Mouse (Mus musculus) hindbrain, embryonic 12.5 days (tissue): ENCODE measurements at regions not wholly inside any gene's neighbourhood (a gene's known extent, or its start where the extent isn't known, plus 50 kb on each side); places are given as distances from the start of the nearest gene placed in this dataset.

Source experiments
- ATAC-seq: fragments of 200-750 bp; cut with Nextera tagmentation; 2 replicates; pipeline ENCODE4 v1.8.0; 2017; ENCODE audit warnings: moderate TSS enrichment; ENCODE audit not compliant: low FRiP score
- H3K27ac ChIP-seq: fragments of 300-500 bp; sonication (generic); 2 replicates; pipeline ENCODE4 v1.5.1; 2016; ENCODE audit warnings: mild to moderate bottlenecking
- H3K27me3 ChIP-seq: fragments of 300-500 bp; sonication (generic); 2 replicates; pipeline ENCODE4 v1.6.1; 2016; ENCODE audit warnings: mild to moderate bottlenecking
- H3K36me3 ChIP-seq: fragments of 300-500 bp; sonication (generic); 2 replicates; pipeline ENCODE4 v1.6.1; 2016; ENCODE audit warnings: mild to moderate bottlenecking
- H3K4me1 ChIP-seq: fragments of 300-500 bp; sonication (generic); 2 replicates; pipeline ENCODE4 v1.6.1; 2016
- H3K4me2 ChIP-seq: fragments of 300-500 bp; sonication (generic); replicated peaks from 2 replicates; pipeline ENCODE4 v1.6.1; 2016; ENCODE audit warnings: mild to moderate bottlenecking
- H3K4me3 ChIP-seq: fragments of 300-500 bp; sonication (generic); 2 replicates; pipeline ENCODE4 v1.5.1; 2016; ENCODE audit warnings: mild to moderate bottlenecking
- H3K9ac ChIP-seq: fragments of 300-500 bp; sonication (generic); 2 replicates; pipeline ENCODE4 v1.6.1; 2016; ENCODE audit warnings: mild to moderate bottlenecking, moderate library complexity
- H3K9me3 ChIP-seq: fragments of 300-500 bp; sonication (generic); replicated peaks from 2 replicates; pipeline ENCODE4 v1.6.1; 2016; ENCODE audit warnings: mild to moderate bottlenecking
- WGBS: fragments of 180-500 bp; shearing (Covaris S2); methylation state at CpG from one replicate; pipeline ENCODE4 v1.1.7; 2016; 5-methylcytosine and 5-hydroxymethylcytosine counted together

DNA sequence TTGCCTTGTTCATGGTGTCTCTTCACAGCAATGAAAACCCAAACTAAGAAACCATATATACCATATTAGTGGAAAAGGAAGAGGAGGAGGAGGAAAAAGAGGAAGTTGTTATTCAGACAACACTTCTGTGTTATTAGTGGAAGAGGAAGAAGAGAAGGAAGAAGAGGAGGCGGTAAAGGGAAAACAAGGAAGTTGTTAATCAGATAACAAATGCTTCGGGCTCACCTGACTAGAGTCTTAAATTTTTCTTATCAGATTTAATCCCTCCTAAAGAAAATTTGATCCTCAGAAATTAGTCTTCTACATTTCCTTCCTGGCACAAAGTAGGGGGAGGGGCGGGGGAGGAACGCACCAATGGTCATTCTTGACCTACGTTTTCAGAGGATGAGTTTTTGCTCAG, 101.8 kb upstream of the Fer start:
- no peaks in the 10 kb centered on the region for H3K27me3 ChIP-seq
- 0 out of 2 replicates have a peak, but pooled peaks cover 2% of the 10 kb centered on the region for H3K4me1 ChIP-seq
- H3K9me3 ChIP-seq, result no peaks in the 10 kb centered on the region
- no peak overlapping the region for H3K27ac ChIP-seq
- H3K4me3 ChIP-seq, result no peak overlapping the region
- no peak overlapping the region for H3K4me2 ChIP-seq
- no peak for ATAC-seq
- no peak overlapping the region for H3K9ac ChIP-seq
- WGBS, result 90% methylated on average over 5 of the region's 5 CpGs
- no peaks in the 10 kb centered on the region for H3K36me3 ChIP-seq

DNA sequence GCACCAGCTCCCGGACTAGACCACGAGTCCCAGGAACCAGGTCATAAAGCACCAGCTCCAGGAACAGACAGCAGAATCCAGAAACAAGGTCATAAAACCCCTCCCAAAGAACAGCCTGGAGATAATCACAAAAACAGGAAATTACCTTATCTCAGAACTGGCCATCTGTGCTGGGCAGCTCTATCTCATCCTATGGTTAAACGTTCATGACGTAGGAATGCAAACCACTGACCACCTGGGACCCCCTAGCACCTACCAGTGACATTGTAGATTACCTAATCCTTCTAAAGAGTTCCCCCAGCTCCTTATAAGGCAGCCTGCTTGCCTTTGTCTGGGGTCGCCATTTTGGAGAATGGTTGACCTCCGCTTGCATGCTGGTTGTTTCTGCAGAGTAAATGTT, 91.8 kb upstream of the Fer start:
- no peaks in the 10 kb centered on the region for H3K27me3 ChIP-seq
- H3K9ac ChIP-seq, result no peak overlapping the region
- ATAC-seq, result no peak
- 90% methylated on average over 6 of the region's 6 CpGs for WGBS
- H3K36me3 ChIP-seq, result no peaks in the 10 kb centered on the region
- H3K9me3 ChIP-seq, result peaks cover 8% of the 10 kb centered on the region; the same call in 1 of the 2 replicates
- no peak overlapping the region for H3K27ac ChIP-seq
- no peaks in the 10 kb centered on the region for H3K4me1 ChIP-seq
- no peak overlapping the region for H3K4me2 ChIP-seq
- no peak overlapping the region for H3K4me3 ChIP-seq

DNA sequence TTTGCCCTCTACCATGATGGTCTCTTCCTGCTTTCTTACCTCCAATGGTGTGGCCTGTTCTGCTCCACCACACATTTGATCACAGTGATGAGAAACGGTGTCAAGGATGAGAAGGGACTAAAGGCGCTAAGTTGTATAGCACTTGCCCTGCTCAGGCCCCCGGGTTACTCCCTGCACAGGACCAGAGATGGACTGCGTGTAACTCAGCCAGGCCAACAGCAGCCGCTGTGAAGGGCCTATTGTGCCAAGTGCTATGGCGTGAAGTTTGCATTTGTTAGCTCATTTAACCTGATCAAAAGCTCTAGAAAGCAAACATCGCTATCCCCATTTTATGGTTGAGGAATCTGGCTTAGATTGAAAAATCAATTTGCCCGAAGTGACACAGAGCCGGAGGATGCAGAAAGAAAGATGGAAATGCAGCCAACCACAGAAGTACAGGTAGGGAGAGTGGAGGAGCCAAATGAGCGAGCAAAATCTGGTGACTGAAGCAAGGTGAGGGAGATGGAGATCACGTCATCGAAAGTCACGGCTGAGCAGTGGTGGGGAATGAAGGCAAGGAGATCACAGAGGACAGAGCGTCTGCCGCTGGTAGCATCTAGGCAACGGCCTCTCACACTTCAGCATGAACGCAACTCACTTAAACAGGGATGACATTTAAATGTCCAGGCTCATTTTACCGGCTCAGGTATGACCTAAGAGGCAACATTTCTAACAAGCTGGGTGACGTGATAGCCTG, 78.3 kb upstream of the Fer start:
- H3K9me3 ChIP-seq, result no peaks in the 10 kb centered on the region
- H3K4me1 ChIP-seq, result no peaks in the 10 kb centered on the region
- no peak overlapping the region for H3K4me2 ChIP-seq
- H3K36me3 ChIP-seq, result no peaks in the 10 kb centered on the region
- peak; percentile 32; the same call in 1 of the 2 replicates for ATAC-seq
- no peaks in the 10 kb centered on the region for H3K27me3 ChIP-seq
- no peak overlapping the region for H3K9ac ChIP-seq
- H3K4me3 ChIP-seq, result no peak overlapping the region
- 68% methylated on average over 19 of the region's 19 CpGs for WGBS
- no peak overlapping the region for H3K27ac ChIP-seq

DNA sequence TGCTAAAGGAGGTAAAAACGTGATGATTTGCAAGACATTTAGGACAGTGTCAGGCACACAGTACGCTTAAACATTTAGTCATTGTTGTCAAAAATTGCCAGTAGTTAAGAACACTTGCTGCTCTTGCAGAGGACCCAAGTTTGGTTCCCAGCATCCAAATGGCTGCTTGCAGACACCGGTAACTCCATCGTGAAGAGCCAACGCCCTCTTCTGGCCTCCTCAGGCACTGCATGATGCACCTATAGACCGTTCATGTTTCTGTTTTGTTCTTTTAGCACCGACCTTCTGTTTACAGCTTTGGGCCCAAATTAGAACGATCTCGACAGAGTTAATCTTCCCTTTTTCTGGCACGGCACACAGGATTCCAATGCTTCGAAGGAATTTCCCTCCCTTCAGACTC, 76.4 kb upstream of the Fer start:
- Histone ChIP-seq H3K4me3 (no peak overlapping the region), H3K4me2 (no peak overlapping the region), H3K9ac (no peak overlapping the region), H3K27ac (no peak overlapping the region), H3K36me3 (no peaks in the 10 kb centered on the region), H3K4me1 (no peaks in the 10 kb centered on the region), H3K27me3 (no peaks in the 10 kb centered on the region), H3K9me3 (no peaks in the 10 kb centered on the region)
- WGBS, result 88% methylated on average over 11 of the region's 11 CpGs
- no peak for ATAC-seq

DNA sequence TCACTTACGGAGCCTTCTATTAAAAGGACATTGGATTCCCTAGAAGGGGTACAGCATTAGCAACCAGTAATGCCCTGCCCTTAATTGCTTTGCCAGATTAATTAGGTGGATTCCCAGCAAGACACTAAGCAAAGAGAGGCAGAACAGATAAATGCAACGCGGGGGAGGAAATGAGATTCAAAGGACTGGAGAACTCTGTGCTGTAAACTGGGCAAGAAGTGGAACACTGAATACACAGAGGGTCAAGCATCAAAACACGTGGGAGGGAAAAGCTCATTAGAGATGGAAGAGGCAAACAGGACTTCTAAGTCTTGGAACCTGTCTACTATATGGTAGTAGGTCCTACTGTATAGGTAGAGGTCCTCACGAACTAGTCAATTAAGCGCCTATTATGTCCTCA, 68.5 kb upstream of the Fer start:
- Histone ChIP-seq H3K27me3 (no peaks in the 10 kb centered on the region), H3K36me3 (no peaks in the 10 kb centered on the region), H3K4me1 (0 out of 2 replicates have a peak, but pooled peaks cover 2% of the 10 kb centered on the region), H3K4me2 (no peak overlapping the region), H3K9me3 (no peaks in the 10 kb centered on the region), H3K9ac (no peak overlapping the region), H3K4me3 (no peak overlapping the region), H3K27ac (no peak overlapping the region)
- 81% methylated on average over 6 of the region's 6 CpGs for WGBS
- no peak for ATAC-seq

DNA sequence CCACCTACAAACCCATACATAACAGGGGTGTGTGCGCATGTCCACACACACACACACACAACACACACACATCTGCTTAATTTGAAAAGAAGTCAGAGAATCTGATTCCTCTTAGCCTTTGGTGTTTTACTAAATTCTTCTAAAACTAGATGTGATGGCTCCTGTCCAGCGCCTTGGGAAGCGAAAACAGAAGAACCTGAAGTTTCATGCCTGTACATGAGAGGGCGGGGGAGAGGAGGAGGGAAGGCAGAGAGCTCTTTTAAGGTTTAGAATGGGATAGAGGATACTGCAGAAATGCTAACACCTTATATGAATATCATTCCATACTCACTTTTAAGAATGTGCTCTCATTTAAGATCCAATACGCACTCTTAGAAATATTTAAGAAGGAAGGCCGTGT, 64.5 kb upstream of the Fer start:
- WGBS, result 94% methylated on average over 6 of the region's 6 CpGs
- no peaks in the 10 kb centered on the region for H3K9me3 ChIP-seq
- H3K27me3 ChIP-seq, result no peaks in the 10 kb centered on the region
- no peak overlapping the region for H3K4me3 ChIP-seq
- 0 out of 2 replicates have a peak, but pooled peaks cover 2% of the 10 kb centered on the region for H3K4me1 ChIP-seq
- H3K4me2 ChIP-seq, result no peak overlapping the region
- H3K36me3 ChIP-seq, result no peaks in the 10 kb centered on the region
- no peak overlapping the region for H3K9ac ChIP-seq
- no peak overlapping the region for H3K27ac ChIP-seq
- no peak for ATAC-seq

GRCm38 (mm10) chr17:63798961-63799531, 63.8 kb upstream of the Fer start:
- no peak overlapping the region for H3K27ac ChIP-seq
- WGBS, result 87% methylated on average over 6 of the region's 6 CpGs
- no peaks in the 10 kb centered on the region for H3K9me3 ChIP-seq
- no peak overlapping the region for H3K4me2 ChIP-seq
- H3K4me1 ChIP-seq, result 0 out of 2 replicates have a peak, but pooled peaks cover 2% of the 10 kb centered on the region
- ATAC-seq, result no peak
- no peaks in the 10 kb centered on the region for H3K36me3 ChIP-seq
- H3K9ac ChIP-seq, result no peak overlapping the region
- H3K4me3 ChIP-seq, result no peak overlapping the region
- H3K27me3 ChIP-seq, result no peaks in the 10 kb centered on the region

GRCm38 (mm10) chr17:63801411-63801810, 61.5 kb upstream of the Fer start:
- 0 out of 2 replicates have a peak, but pooled peaks cover 2% of the 10 kb centered on the region for H3K4me1 ChIP-seq
- no peaks in the 10 kb centered on the region for H3K36me3 ChIP-seq
- H3K9me3 ChIP-seq, result no peaks in the 10 kb centered on the region
- no peaks in the 10 kb centered on the region for H3K27me3 ChIP-seq
- WGBS, result 92% methylated on average over 9 of the region's 9 CpGs
- no peak for ATAC-seq
- H3K9ac ChIP-seq, result no peak overlapping the region
- no peak overlapping the region for H3K4me3 ChIP-seq
- H3K27ac ChIP-seq, result no peak overlapping the region
- no peak overlapping the region for H3K4me2 ChIP-seq

- no peak for ATAC-seq
- Histone ChIP-seq H3K4me2 (no peak overlapping the region), H3K4me3 (no peak overlapping the region), H3K9ac (no peak overlapping the region), H3K27ac (no peak overlapping the region), H3K27me3 (no peaks in the 10 kb centered on the region), H3K9me3 (no peaks in the 10 kb centered on the region), H3K4me1 (no peaks in the 10 kb centered on the region), H3K36me3 (no peaks in the 10 kb centered on the region)
- WGBS, result 72% methylated on average over 5 of the region's 5 CpGs
Observed at GRCm38 (mm10) chr17:63802846-63803245, 60.0 kb upstream of the Fer start.

DNA sequence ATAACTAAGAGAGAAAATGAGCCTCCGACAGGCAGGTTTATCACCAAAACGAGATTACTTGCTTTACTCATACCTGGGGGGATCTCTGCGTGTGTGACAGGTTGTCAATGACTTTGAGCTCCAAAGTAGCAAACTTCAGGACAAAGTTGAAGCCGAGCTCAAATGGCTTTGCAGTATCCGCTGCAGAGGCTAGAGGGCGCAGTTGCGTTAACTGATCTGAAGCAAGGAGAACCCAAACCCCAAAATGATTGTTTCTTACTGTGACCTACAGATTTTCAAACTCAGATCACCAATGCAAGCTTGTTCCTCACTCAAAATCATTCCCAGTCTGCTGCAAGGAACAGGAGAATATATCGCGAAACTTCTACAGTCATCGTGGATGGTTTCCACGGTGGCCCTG, 59.3 kb upstream of the Fer start:
- Histone ChIP-seq H3K4me3 (no peak overlapping the region), H3K27me3 (no peaks in the 10 kb centered on the region), H3K4me2 (no peak overlapping the region), H3K4me1 (no peaks in the 10 kb centered on the region), H3K9me3 (no peaks in the 10 kb centered on the region), H3K36me3 (no peaks in the 10 kb centered on the region), H3K9ac (no peak overlapping the region), H3K27ac (no peak overlapping the region)
- no peak for ATAC-seq
- 31% methylated on average over 11 of the region's 11 CpGs for WGBS

DNA sequence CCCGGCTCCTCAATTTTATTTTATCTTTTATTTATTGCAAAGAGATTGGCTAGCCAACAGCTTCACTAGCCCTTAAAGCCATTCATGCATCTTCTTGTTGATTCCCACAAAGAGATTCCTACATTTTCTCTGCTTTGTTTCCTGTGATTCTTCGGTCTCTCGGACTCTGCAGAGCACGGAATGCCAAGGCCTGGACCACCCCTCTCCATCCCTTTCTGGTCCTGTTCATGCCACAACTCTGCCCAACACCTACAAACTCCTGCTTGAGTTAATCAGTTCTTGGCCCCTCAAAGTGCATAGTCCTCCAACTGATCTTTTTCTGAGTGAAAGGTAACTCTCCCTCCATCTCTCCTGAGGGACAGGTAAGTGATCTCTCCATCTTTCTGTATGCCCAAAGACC, 58.4 kb upstream of the Fer start:
- Histone ChIP-seq H3K9ac (no peak overlapping the region), H3K4me2 (no peak overlapping the region), H3K9me3 (no peaks in the 10 kb centered on the region), H3K4me1 (no peaks in the 10 kb centered on the region), H3K27ac (no peak overlapping the region), H3K27me3 (no peaks in the 10 kb centered on the region), H3K36me3 (no peaks in the 10 kb centered on the region), H3K4me3 (no peak overlapping the region)
- ATAC-seq, result no peak
- 92% methylated on average over 4 of the region's 4 CpGs for WGBS

DNA sequence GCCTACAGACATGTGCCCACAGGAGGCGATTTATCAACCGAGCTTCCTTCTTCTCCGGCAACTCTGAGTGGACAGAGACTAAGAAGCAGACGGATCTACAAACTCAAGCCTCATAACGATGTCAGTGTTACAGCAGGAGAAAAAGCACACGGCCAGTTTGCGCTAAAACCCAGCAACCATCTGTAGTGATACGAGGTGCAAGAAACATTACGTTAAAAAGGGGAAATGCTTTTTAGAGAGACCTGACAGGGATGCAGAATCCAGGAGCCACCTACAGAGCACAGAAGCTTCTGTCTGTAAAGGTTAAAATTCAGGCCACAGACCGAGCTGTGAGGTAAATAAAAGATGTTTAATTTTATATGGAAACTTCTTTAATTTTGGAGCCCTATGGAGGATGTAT, 56.5 kb upstream of the Fer start:
- H3K4me3 ChIP-seq, result no peak overlapping the region
- no peak for ATAC-seq
- no peak overlapping the region for H3K9ac ChIP-seq
- no peaks in the 10 kb centered on the region; the same call in 1 of the 2 replicates for H3K4me1 ChIP-seq
- no peak overlapping the region for H3K27ac ChIP-seq
- 89% methylated on average over 10 of the region's 10 CpGs for WGBS
- no peak overlapping the region for H3K4me2 ChIP-seq
- no peaks in the 10 kb centered on the region for H3K36me3 ChIP-seq
- H3K27me3 ChIP-seq, result no peaks in the 10 kb centered on the region
- H3K9me3 ChIP-seq, result no peaks in the 10 kb centered on the region
